Mouse (Mus musculus): ENCODE results near the gene Ap1b1. TPM values are rescaled to one million over a fixed set of nuclear protein-coding genes. Genes with fewer than 3 reads are reported as not detected.

The Ap1b1 gene
- 20.7 TPM for polyA plus RNA-seq (2014; fragmentation: Illumina TruSeq; extraction: RNeasy Lipid Tissue Mini Kit (QIAGEN cat#74804); ENCODE audit: insufficient read depth, low read depth, low replicate concordance)

DNA sequence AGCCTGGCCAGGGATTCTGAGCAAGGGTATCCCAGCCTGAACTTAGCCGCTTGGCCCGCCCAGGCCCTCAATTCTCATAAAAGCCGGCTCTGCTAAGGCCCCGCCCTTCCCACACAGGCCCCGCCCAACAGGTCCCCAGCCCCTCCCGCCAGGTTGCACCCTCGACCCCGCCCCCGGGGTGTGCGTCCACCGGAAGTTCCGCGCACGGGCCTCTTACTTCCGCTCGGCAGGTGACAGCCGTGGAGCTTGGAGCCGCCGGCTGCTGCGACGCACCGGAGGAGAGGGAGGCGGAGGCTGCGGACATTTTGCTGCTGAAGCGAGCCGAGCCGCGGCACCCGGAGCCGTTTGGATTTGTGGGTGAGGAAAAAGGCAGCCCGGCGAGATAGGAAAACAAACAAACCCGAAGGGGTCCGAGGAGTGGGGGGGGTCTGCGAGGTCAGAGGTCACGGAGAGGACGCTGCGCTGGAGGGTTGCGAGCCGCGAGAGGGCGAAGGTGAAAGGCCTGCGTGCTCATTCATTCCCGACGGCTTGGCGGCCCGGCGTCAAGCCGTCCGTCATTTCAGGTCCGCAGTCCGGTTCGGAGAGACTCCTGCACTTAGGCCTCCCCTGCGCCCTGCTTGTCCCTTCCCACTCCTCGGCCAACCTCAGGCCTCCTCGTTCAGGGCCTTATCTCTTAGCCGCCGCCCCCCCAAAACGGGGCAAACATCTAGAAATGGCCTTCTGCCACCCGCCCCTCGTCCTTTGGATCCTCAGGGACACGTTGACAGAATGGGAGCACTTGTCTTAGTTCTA lies at the start of gene Ap1b1:
TSS of gene Ap1b1 (plus strand) at position 130 of the 792 bp plus-strand sequence.

GRCm38 (mm10) chr11:4947813-4948174 lies 38.8 kb upstream of the Ap1b1 start, which contains the start of gene Nefh:
Nefh (minus strand) TSS chr11:4948064.

DNA sequence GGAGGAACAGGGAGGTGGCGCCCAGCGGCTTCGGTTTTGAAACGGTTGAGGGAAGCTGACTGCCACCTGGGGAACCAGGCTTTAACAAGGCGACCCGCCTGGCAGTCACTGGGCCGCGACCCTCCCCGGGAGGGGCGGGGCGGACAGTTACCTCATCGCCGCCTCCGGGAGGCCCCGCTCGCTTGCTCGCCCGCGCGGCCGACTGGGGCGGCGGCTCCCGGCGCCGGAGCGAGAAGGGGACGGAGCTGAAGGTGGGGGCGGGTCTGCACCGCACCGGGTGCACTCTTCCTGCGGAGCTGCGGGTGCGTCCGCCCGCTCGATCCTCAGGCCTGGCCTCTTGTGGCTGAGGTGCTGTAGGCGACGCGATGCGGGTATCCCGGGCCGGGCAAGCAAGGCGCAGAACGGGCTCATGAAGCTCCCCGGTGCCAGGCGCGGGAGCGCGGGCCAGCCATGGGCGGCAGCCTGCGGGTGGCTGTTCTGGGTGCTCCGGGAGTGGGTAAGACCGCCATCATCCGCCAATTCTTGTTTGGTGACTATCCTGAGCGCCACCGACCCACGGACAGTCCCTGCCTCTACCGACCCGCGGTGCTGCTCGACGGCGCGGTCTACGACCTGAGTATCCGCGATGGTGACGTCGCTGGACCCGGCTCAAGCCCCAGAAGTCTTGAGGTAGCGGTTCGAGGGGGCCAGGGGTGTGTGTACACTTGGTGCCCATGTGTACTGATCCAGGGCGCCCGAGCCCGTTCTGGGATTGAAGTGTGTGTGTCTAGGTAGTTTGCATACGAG lies 71.4 kb downstream of the Ap1b1 start, which contains the start of gene Rasl10a:
TSS of gene Rasl10a (plus strand) at position 273 of the 786 bp plus-strand sequence.

GRCm38 (mm10) chr11:5065056-5065821 lies 78.6 kb downstream of the Ap1b1 start, which contains the start of gene Gas2l1:
Gas2l1 (minus strand) TSS chr11:5065327.

Other genes starting within 250 kb of the Ap1b1 start
- not detected for gene Cabp7, start 240.0 kb upstream of the Ap1b1 start, polyA plus RNA-seq (2014; fragmentation: Illumina TruSeq; extraction: RNeasy Lipid Tissue Mini Kit (QIAGEN cat#74804); ENCODE audit: insufficient read depth, low read depth, low replicate concordance)
- gene Nf2, start 137.3 kb upstream of the Ap1b1 start, polyA plus RNA-seq (2014; fragmentation: Illumina TruSeq; extraction: RNeasy Lipid Tissue Mini Kit (QIAGEN cat#74804); ENCODE audit: insufficient read depth, low read depth, low replicate concordance), result 22.7 TPM
- 9.7 TPM for gene Nipsnap1, start 112.9 kb upstream of the Ap1b1 start, polyA plus RNA-seq (2014; fragmentation: Illumina TruSeq; extraction: RNeasy Lipid Tissue Mini Kit (QIAGEN cat#74804); ENCODE audit: insufficient read depth, low read depth, low replicate concordance)
- 16.3 TPM for gene Thoc5, start 91.5 kb upstream of the Ap1b1 start, polyA plus RNA-seq (2014; fragmentation: Illumina TruSeq; extraction: RNeasy Lipid Tissue Mini Kit (QIAGEN cat#74804); ENCODE audit: insufficient read depth, low read depth, low replicate concordance)
- gene Nefh, start 38.8 kb upstream of the Ap1b1 start, polyA plus RNA-seq (2014; fragmentation: Illumina TruSeq; extraction: RNeasy Lipid Tissue Mini Kit (QIAGEN cat#74804); ENCODE audit: insufficient read depth, low read depth, low replicate concordance), result 0.07 TPM
- gene Rasl10a, start 71.3 kb downstream of the Ap1b1 start, polyA plus RNA-seq (2014; fragmentation: Illumina TruSeq; extraction: RNeasy Lipid Tissue Mini Kit (QIAGEN cat#74804); ENCODE audit: insufficient read depth, low read depth, low replicate concordance), result 2.1 TPM
- 28.3 TPM for gene Gas2l1, start 78.5 kb downstream of the Ap1b1 start, polyA plus RNA-seq (2014; fragmentation: Illumina TruSeq; extraction: RNeasy Lipid Tissue Mini Kit (QIAGEN cat#74804); ENCODE audit: insufficient read depth, low read depth, low replicate concordance)
- 7.7 TPM for gene Rhbdd3, start 112.1 kb downstream of the Ap1b1 start, polyA plus RNA-seq (2014; fragmentation: Illumina TruSeq; extraction: RNeasy Lipid Tissue Mini Kit (QIAGEN cat#74804); ENCODE audit: insufficient read depth, low read depth, low replicate concordance)
- 131 TPM for gene Ewsr1, start 112.4 kb downstream of the Ap1b1 start, polyA plus RNA-seq (2014; fragmentation: Illumina TruSeq; extraction: RNeasy Lipid Tissue Mini Kit (QIAGEN cat#74804); ENCODE audit: insufficient read depth, low read depth, low replicate concordance)
- 13.8 TPM for gene Emid1, start 165.4 kb downstream of the Ap1b1 start, polyA plus RNA-seq (2014; fragmentation: Illumina TruSeq; extraction: RNeasy Lipid Tissue Mini Kit (QIAGEN cat#74804); ENCODE audit: insufficient read depth, low read depth, low replicate concordance)